Mouse (Mus musculus) heart, embryonic 16.5 days (tissue): ENCODE measurements around the gene Csnk1e. TPM values are rescaled to one million over a fixed set of nuclear protein-coding genes. Genes with fewer than 3 reads are reported as not detected.
"Not testable (repeated sequence)": the region's sequence is repeated elsewhere in the genome, so short reads cannot be mapped to it uniquely, and the experiment has no call there.

Source experiments
- ATAC-seq: fragments of 200-750 bp; cut with Nextera tagmentation; replicated peaks from 2 replicates; pipeline ENCODE4 v1.8.0; 2017; ENCODE audit warnings: moderate number of reproducible peaks; ENCODE audit not compliant: insufficient read depth, low FRiP score; ENCODE audit errors: extremely low read depth
- H3K27ac ChIP-seq: fragments of 300-500 bp; sonication (generic); 2 replicates; pipeline ENCODE4 v1.5.1; 2014; ENCODE audit warnings: mild to moderate bottlenecking, low read length, control low read depth, moderate library complexity
- H3K27me3 ChIP-seq: fragments of 300-500 bp; sonication (generic); 2 replicates; pipeline ENCODE4 v1.6.1; 2014; ENCODE audit warnings: low read length, mixed read lengths; ENCODE audit not compliant: control insufficient read depth, insufficient read depth
- H3K36me3 ChIP-seq: fragments of 300-500 bp; sonication (generic); 2 replicates; pipeline ENCODE4 v1.6.1; 2014; ENCODE audit not compliant: control insufficient read depth, insufficient read depth
- H3K4me1 ChIP-seq: fragments of 300-500 bp; sonication (generic); 2 replicates; pipeline ENCODE4 v1.6.1; 2014; ENCODE audit warnings: low read length, mixed read lengths; ENCODE audit not compliant: control insufficient read depth, insufficient read depth
- H3K4me2 ChIP-seq: fragments of 300-500 bp; sonication (generic); 2 replicates; pipeline ENCODE4 v1.6.1; 2014; ENCODE audit warnings: low read depth, mild to moderate bottlenecking, control low read depth, low read length
- H3K4me3 ChIP-seq: fragments of 300-500 bp; sonication (generic); 2 replicates; pipeline ENCODE4 v1.5.1; 2014; ENCODE audit warnings: mild to moderate bottlenecking, control low read depth, low read length
- H3K9ac ChIP-seq: fragments of 300-500 bp; sonication (generic); 2 replicates; pipeline ENCODE4 v1.6.1; 2014; ENCODE audit warnings: low read length, control low read depth
- H3K9me3 ChIP-seq: fragments of 300-500 bp; sonication (generic); replicated peaks from 2 replicates; pipeline ENCODE4 v1.6.1; 2016; ENCODE audit warnings: low read length; ENCODE audit not compliant: control insufficient read depth
- WGBS: fragments of 180-500 bp; shearing (Covaris S2); extraction: QIAGEN DNeasy Blood & Tissue Kit; methylation state at CpG from one replicate; pipeline ENCODE4 v1.1.7; 2014; 5-methylcytosine and 5-hydroxymethylcytosine counted together
- polyA plus RNA-seq: library from polyadenylated mRNA; unstranded; fragments of >200 nt; fragmentation: Nextera tagmentation; extraction: Ambion mirVana; gene quantifications from 2 replicates; pipeline ENCODE4 v1.2.1, GENCODE M21; 2015

The Csnk1e gene
- polyA plus RNA-seq, 1 experiment from 2014 or later: 54.0 TPM

DNA sequence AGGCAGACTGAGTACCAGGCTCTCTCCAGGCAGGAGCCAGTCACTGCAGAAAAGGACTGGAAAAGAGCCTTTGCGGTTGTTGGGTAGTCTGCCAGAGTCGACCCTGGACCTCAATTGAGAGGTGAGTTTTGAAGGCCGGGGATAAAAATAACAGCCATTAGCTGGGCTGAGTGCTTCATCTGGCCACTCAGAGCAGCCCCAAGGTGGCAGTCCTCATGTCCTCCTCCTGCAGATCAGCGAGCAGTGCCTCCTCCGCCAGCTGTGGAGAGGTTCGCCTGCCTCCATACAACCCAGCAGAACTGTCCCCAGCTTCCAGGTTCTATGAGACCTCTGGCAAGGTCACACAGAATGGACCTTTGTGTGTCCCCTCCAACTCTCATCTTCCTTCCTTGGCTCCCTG is 21.9 kb upstream of the Csnk1e start:
- H3K9me3 ChIP-seq: no peaks in the 10 kb centered on the region; the same call in none of the 2 replicates
- H3K4me1 ChIP-seq: peaks cover 10% of the 10 kb centered on the region
- H3K27ac ChIP-seq: peak overlapping the region; percentile 56
- H3K4me2 ChIP-seq: peak overlapping the region; percentile 23; the same call in 1 of the 2 replicates
- WGBS: 19% methylated on average over 6 of the region's 6 CpGs
- peaks cover 13% of the 10 kb centered on the region for H3K27me3 ChIP-seq
- no peak overlapping the region for H3K4me3 ChIP-seq
- ATAC-seq: peak; percentile 50
- H3K36me3 ChIP-seq: no peaks in the 10 kb centered on the region
- peak overlapping the region; percentile 25 for H3K9ac ChIP-seq

DNA sequence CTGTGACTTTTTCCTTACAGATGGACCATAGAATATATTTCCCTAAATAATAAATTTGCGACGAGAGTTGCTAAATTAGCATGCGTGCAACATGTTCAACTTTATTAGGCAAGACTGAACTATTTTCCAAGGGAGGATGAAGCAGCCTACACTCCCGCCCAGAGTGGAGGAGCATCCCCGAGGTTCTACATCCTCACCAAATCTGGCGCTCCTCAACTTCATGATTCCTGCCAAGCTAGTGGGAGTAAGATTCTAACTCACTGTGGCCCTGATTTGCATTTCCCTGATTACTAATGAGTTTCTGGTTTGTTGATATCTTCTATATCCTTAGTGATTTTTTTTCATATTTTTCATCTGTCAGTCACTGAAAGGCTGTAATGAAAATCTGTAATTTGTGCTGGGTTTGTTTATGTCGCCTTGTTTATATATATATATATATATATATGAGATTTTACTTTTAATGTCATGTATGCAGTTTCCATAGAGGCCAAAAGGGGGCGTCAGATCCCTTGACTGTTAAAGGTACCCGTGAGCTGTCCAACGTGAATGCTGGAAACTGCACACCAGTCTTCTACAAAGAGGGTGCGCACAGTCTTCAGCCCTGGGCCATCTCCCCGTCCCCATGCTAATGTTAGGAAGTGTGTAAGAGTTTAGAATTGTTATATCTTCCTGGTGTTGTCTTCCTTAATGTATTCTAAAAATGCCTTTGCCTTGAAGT is 18.4 kb upstream of the Csnk1e start:
- no peak overlapping the region for H3K9ac ChIP-seq
- peaks cover 10% of the 10 kb centered on the region for H3K4me1 ChIP-seq
- ATAC-seq: no peak
- peaks cover 3% of the 10 kb centered on the region for H3K9me3 ChIP-seq
- H3K4me3 ChIP-seq: no peak overlapping the region
- 54% methylated on average over 12 of the region's 12 CpGs for WGBS
- no peak overlapping the region for H3K27ac ChIP-seq
- H3K27me3 ChIP-seq: no peaks in the 10 kb centered on the region; the same call in 1 of the 2 replicates
- H3K4me2 ChIP-seq: no peak overlapping the region
- H3K36me3 ChIP-seq: no peaks in the 10 kb centered on the region

DNA sequence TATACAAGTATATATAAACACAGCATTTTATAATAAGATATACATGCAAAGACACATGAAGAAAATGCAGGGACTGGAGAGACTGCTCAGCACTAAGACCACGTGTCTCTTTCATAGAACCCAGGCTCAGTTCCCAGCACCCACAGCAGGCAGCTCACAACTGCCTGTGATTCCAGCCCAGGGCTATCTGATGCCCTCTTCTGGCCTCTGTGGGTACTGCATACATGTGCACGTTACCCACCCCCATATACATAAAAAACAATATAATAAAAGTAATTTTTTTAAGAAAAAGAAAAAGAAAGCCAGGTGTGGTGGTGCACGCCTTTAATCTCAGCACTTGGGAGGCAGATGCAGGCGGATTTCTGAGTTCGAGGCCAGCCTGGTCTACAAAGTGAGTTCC is 17.7 kb upstream of the Csnk1e start:
- no peak overlapping the region for H3K9ac ChIP-seq

DNA sequence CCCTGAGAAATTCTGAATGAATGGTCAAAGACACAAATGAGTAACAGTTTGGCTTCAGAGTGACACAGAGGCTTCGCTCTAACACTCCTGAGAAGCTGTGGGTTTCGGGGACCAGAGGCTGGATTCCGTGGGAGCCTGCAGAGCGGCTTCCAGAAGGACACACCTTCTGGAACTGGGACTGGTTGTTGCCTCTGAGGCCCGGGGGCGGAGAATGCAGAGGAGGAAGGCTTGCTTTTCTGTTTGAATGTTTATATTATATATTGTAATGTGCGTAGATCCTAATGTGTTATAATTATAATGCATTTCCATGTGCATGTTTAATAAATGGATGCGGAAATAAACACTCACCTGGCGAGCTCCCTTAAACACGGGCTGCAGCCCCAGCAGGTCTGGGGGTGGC is 15.7 kb upstream of the Csnk1e start:
- H3K36me3 ChIP-seq: no peaks in the 10 kb centered on the region
- no peak for ATAC-seq
- H3K4me3 ChIP-seq: no peak overlapping the region
- no peak overlapping the region for H3K9ac ChIP-seq
- H3K4me1 ChIP-seq: no peaks in the 10 kb centered on the region; the same call in 1 of the 2 replicates
- H3K27me3 ChIP-seq: no peaks in the 10 kb centered on the region
- peak overlapping the region; percentile 43; the same call in 1 of the 2 replicates for H3K4me2 ChIP-seq
- no peak overlapping the region for H3K27ac ChIP-seq
- H3K9me3 ChIP-seq: peaks cover 3% of the 10 kb centered on the region
- WGBS: 48% methylated on average over 10 of the region's 10 CpGs

More for the DNA sequence above, 17.7 kb upstream of the Csnk1e start:
- Histone ChIP-seq H3K4me1 (peaks cover 8% of the 10 kb centered on the region), H3K36me3 (no peaks in the 10 kb centered on the region), H3K4me3 (no peak overlapping the region), H3K27me3 (no peaks in the 10 kb centered on the region), H3K9me3 (peaks cover 3% of the 10 kb centered on the region), H3K27ac (no peak overlapping the region), H3K4me2 (no peak overlapping the region)
- ATAC-seq: no peak
- 87% methylated on average over 5 of the region's 5 CpGs for WGBS

DNA sequence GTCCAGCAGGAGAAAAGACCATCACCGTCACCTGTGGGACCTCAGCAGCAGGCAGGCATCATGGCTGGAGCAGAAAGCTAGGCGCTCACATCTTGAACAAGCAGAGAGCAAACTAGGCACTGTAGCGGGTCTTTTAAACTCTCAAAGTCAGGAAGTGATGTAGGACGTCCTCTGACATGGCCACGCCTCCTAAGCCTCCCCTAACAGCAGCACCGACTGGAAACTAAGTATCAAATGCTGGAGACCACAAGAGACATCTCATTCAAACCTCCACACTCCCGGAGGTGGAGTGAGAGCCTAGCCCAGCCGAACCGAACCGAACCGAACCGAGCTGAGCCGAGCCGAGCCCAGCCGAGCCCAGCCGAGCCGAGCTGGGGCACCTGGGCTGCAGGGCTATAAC is 15.2 kb upstream of the Csnk1e start:
- H3K4me2 ChIP-seq: peak overlapping the region; percentile 43
- no peaks in the 10 kb centered on the region for H3K27me3 ChIP-seq
- ATAC-seq: no peak
- H3K27ac ChIP-seq: no peak overlapping the region
- no peaks in the 10 kb centered on the region for H3K36me3 ChIP-seq
- 0 out of 2 replicates have a peak overlapping the region, but pooled peaks have one; percentile 30 for H3K9ac ChIP-seq
- 23% methylated on average over 17 of the region's 17 CpGs for WGBS
- peak overlapping the region; percentile 27 for H3K4me3 ChIP-seq
- peaks cover 3% of the 10 kb centered on the region for H3K9me3 ChIP-seq
- no peaks in the 10 kb centered on the region; the same call in 1 of the 2 replicates for H3K4me1 ChIP-seq

DNA sequence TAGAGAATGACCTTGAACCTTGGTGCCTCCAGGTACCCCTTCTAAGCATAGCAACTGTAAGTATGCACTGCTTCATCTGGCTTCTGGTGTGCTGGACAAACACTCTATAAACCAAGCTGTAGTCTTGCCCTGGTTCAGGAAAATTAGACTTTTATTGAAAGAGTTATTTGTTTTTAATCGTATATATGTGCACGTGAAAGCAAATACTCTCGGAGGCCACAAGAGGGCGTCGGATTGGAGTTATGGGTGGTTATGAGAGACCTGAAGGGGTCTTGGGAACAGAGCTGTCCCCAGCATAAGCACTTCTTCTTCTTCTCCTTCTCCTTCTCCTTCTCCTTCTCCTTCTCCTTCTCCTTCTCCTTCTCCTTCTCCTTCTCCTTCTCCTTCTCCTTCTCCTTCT is 14.2 kb upstream of the Csnk1e start:
- no peak overlapping the region for H3K27ac ChIP-seq
- no peaks in the 10 kb centered on the region for H3K27me3 ChIP-seq
- H3K4me3 ChIP-seq: no peak overlapping the region
- no peak for ATAC-seq
- H3K9me3 ChIP-seq: peaks cover 3% of the 10 kb centered on the region; the same call in 1 of the 2 replicates
- no peak overlapping the region for H3K4me2 ChIP-seq
- H3K4me1 ChIP-seq: no peaks in the 10 kb centered on the region; the same call in 1 of the 2 replicates
- H3K36me3 ChIP-seq: no peaks in the 10 kb centered on the region
- 61% methylated on average over 5 of the region's 5 CpGs for WGBS
- no peak overlapping the region for H3K9ac ChIP-seq

DNA sequence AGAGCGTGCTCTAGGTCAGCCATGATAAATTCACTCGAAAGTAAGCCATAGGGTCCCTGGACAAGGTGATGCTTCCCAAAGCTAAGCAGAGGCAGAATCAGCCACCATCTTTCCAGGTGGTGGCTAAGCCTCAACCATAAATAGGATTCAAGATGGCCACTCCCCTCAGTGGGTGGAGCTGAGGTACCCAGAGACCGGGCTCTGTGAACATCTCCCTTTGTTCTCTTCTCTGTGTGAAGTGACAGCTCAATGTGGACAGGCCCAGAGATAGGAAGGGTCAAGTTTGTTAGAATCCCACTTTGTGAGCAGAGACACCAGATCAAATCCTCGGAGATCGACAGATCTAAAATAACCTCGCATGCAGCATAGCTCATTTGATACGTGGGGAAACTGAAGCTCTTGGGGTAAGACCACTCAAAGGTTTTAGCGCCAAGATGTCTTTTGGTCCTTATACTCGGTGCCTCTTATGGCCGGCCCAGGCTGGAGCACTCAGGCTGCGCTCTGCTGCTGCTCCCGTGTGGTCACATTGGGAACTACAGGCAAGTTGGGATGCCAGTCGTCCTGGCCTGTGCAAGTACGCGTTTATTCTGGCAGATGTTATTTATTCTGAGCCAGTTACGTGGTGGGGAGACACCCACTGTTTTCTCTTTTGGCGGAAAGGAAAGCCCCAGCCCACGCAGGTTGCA is 11.4 kb upstream of the Csnk1e start:
- Histone ChIP-seq H3K4me3 (no peak overlapping the region), H3K27ac (no peak overlapping the region), H3K36me3 (no peaks in the 10 kb centered on the region), H3K27me3 (0 out of 2 replicates have a peak, but pooled peaks cover 2% of the 10 kb centered on the region), H3K4me2 (no peak overlapping the region), H3K4me1 (no peaks in the 10 kb centered on the region; the same call in 1 of the 2 replicates), H3K9me3 (peaks cover 3% of the 10 kb centered on the region; the same call in 1 of the 2 replicates), H3K9ac (no peak overlapping the region)
- peak; percentile 85 for ATAC-seq
- WGBS: 5% methylated on average over 18 of the region's 18 CpGs

DNA sequence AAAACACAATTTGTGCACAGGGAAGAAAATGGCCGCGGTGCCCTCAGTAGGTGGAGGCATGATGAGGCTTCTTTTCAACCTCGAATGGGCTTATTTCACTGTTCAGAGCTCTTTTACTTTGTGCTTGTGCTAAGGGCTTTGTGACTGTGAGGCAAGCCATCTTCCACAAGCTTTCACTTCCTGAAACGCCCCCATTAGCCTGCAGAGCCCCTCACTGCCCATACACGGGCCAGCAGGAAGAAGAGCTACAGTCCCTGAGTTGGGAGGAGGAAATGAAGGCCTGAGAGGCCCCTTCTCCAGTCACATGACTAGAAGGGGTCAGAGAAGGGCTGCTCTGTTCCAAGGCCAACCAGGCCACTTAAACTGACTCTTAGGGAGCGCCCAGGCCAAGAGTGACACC is 1.2 kb upstream of the Csnk1e start:
- no peak overlapping the region for H3K4me3 ChIP-seq
- 0 out of 2 replicates have a peak, but pooled peaks cover 3% of the 10 kb centered on the region for H3K27me3 ChIP-seq
- H3K36me3 ChIP-seq: no peaks in the 10 kb centered on the region
- peak overlapping the region; percentile 35 for H3K27ac ChIP-seq
- H3K9ac ChIP-seq: no peak overlapping the region; the same call in 1 of the 2 replicates
- no peak overlapping the region for H3K4me2 ChIP-seq
- no peaks in the 10 kb centered on the region for H3K9me3 ChIP-seq
- WGBS: 69% methylated on average over 6 of the region's 6 CpGs
- peaks cover 14% of the 10 kb centered on the region for H3K4me1 ChIP-seq
- no peak for ATAC-seq

DNA sequence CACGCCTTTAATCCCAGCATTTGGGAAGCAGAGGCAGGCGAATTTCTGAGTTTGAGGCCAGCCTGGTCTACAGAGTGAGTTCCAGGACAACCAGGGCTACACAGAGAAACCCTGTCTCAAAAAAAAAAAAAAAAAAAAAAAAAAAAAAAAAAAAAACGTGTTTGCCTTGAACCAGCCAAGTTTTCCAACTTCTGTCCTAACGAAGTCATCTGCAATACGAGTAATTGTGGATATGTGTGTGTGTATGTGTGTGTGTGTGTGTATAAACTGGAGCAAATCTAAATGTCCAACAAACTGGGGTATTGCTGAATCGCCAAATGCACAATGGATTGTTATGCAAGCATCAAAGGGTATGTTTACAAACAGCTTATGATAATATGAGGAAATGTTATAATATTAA is 738 bp upstream of the Csnk1e start:
- not testable (repeated sequence) for ATAC-seq, H3K9ac ChIP-seq, H3K4me2 ChIP-seq, H3K4me3 ChIP-seq, H3K9me3 ChIP-seq, H3K36me3 ChIP-seq, H3K27ac ChIP-seq, H3K27me3 ChIP-seq
- WGBS: 55% methylated on average over 6 of the region's 6 CpGs
- H3K4me1 ChIP-seq: peaks cover 14% of the 10 kb centered on the region
